Mouse (Mus musculus) G1E (cell line): ENCODE results near the gene Lcn2.

Source experiments
- CTCF ChIP-seq: IDR thresholded peaks from 2 replicates; pipeline ENCODE4 v1.5.1; 2012; ENCODE audit warnings: low read depth, low read length, inconsistent platforms, mixed read lengths
- GATA1 ChIP-seq: IDR thresholded peaks from 2 replicates; pipeline ENCODE4 v1.6.1; 2012; ENCODE audit warnings: borderline replicate concordance, low read length, inconsistent platforms, mixed read lengths
- POLR2AphosphoS5 ChIP-seq: IDR thresholded peaks from 2 replicates; pipeline ENCODE4 v1.6.1; 2012; ENCODE audit warnings: low read depth, low read length, inconsistent platforms; ENCODE audit not compliant: insufficient replicate concordance
- TAL1 ChIP-seq: conservative IDR thresholded peaks from 2 replicates; pipeline ENCODE4 v1.6.1; 2012; ENCODE audit warnings: low read depth, low read length, inconsistent platforms, mixed read lengths

DNA sequence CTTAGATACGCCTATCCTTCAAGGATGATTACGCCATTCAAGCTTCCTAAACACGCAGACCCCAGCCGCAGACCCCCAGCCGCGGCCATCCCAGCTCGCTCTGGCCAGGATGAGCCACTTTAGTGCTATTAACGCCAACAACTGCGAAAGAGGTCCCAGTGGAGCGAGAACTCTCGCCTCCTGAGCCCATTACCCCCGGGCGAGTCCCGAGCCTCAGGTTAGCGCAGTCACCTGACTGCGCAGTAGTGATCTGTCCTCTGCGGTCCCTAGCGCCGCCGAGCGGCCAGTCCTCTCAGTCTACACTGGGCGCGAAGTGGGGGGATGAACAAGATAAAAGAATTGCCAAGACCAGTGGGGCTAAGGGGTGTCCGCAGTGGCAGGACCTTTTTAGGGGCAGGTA, 26.6 kb downstream of the Lcn2 start:
- TF ChIP-seq CTCF (no peak), TAL1 (no peak), GATA1 (no peak), POLR2AphosphoS5 (no peak)
